Mouse (Mus musculus) bone marrow, adult 2 months (tissue): Measurements from ENCODE around the gene Parp6. TPM values are rescaled to one million over a fixed set of nuclear protein-coding genes. Genes with fewer than 3 reads are reported as not detected.

ENCODE experiments used
- H3K27ac ChIP-seq: fragments of 200-500 bp; 2 replicates; pipeline ENCODE4 v1.5.1; 2012; ENCODE audit warnings: low read depth, mild to moderate bottlenecking, control low read depth, inconsistent platforms, low read length; ENCODE audit not compliant: control insufficient read depth, poor library complexity, insufficient read depth
- H3K4me1 ChIP-seq: fragments of 200-500 bp; 2 replicates; pipeline ENCODE4 v1.6.1; 2011; ENCODE audit warnings: low read length; ENCODE audit not compliant: control insufficient read depth, insufficient read depth
- H3K4me3 ChIP-seq: fragments of 200-500 bp; replicated peaks from 2 replicates; pipeline ENCODE3; 2011; ENCODE audit warnings: mild to moderate bottlenecking, low read depth, low read length, control low read depth; ENCODE audit not compliant: control insufficient read depth
- CTCF ChIP-seq: fragments of 200-500 bp; IDR thresholded peaks from 2 replicates; pipeline ENCODE4 v1.5.1; 2011; ENCODE audit warnings: low read length, control low read depth; ENCODE audit not compliant: control insufficient read depth, insufficient read depth
- POLR2A ChIP-seq: fragments of 200-500 bp; IDR thresholded peaks from 2 replicates; pipeline ENCODE4 v1.6.1; 2011; ENCODE audit warnings: low read depth, mild to moderate bottlenecking, control low read depth, low read length, borderline replicate concordance; ENCODE audit not compliant: control insufficient read depth
- WGBS: fragments of 180-500 bp; shearing (Covaris S2); methylation state at CpG from one replicate; pipeline ENCODE4 v1.1.7; 2018; 5-methylcytosine and 5-hydroxymethylcytosine counted together
- polyA plus RNA-seq: library from polyadenylated mRNA; stranded (reverse); fragments of >200 nt; gene quantifications from 2 replicates; pipeline ENCODE4 v1.2.4, GENCODE M21; 2011; ENCODE audit warnings: low replicate concordance; ENCODE audit not compliant: missing spikeins, insufficient read depth, insufficient read length

Parp6 gene
- polyA plus RNA-seq = 18.6 and 41.4 TPM in 2 replicates

GRCm38 (mm10) chr9:59616622-59617306 is at the start of gene Parp6:
Gene Parp6, plus strand, starts transcription at chr9:59617284.
- TF ChIP-seq POLR2A = peak; percentile 86
- TF ChIP-seq CTCF = no peak
- no peaks in the 10 kb centered on the region for H3K4me1 ChIP-seq
- peak within 1 kb of the TSS; percentile 75 for H3K4me3 ChIP-seq
- peak within 1 kb of the TSS; percentile 74 for H3K27ac ChIP-seq
- under 1% methylated on average over 36 of the region's 36 CpGs for WGBS

- Histone ChIP-seq H3K4me3 (no peak overlapping the region), H3K27ac (no peak overlapping the region), H3K4me1 (no peaks in the 10 kb centered on the region)
- TF ChIP-seq CTCF (no peak), POLR2A (no peak)
- 60% methylated on average over 2 of the region's 2 CpGs for WGBS
These were observed 45.2 kb upstream of the Parp6 start for GRCm38 (mm10) chr9:59571852-59572251.

GRCm38 (mm10) chr9:59577401-59577800 is 39.7 kb upstream of the Parp6 start:
- no peak for TF ChIP-seq CTCF
- TF ChIP-seq POLR2A = no peak
- Histone ChIP-seq H3K4me1 (peaks cover 2% of the 10 kb centered on the region), H3K4me3 (no peak overlapping the region), H3K27ac (no peak overlapping the region)
- 16% methylated on average over 13 of the region's 13 CpGs for WGBS

- TF ChIP-seq POLR2A (no peak), CTCF (no peak)
- H3K4me1 ChIP-seq = peaks cover 2% of the 10 kb centered on the region
- peak within 1 kb of the TSS; percentile 16 for H3K4me3 ChIP-seq
- under 1% methylated on average over 61 of the region's 61 CpGs for WGBS
- no peak within 1 kb of the TSS for H3K27ac ChIP-seq
These were observed 39.1 kb upstream of the Parp6 start, which contains the start of gene Celf6 for GRCm38 (mm10) chr9:59577844-59578504. Gene Celf6, plus strand, starts transcription at chr9:59577917.

- WGBS = 2% methylated on average over 20 of the region's 20 CpGs
- Histone ChIP-seq H3K4me1 (peaks cover 2% of the 10 kb centered on the region), H3K4me3 (no peak overlapping the region), H3K27ac (no peak overlapping the region)
- no peak for TF ChIP-seq POLR2A
- TF ChIP-seq CTCF = no peak
These were observed 38.6 kb upstream of the Parp6 start for GRCm38 (mm10) chr9:59578505-59578867.

GRCm38 (mm10) chr9:59584871-59585308 is 32.2 kb upstream of the Parp6 start:
- no peaks in the 10 kb centered on the region for H3K4me1 ChIP-seq
- WGBS = 6% methylated on average over 13 of the region's 13 CpGs
- H3K4me3 ChIP-seq = no peak overlapping the region
- no peak for TF ChIP-seq POLR2A
- peak; percentile 66 for TF ChIP-seq CTCF
- H3K27ac ChIP-seq = no peak overlapping the region

GRCm38 (mm10) chr9:59588252-59588651 is 28.8 kb upstream of the Parp6 start:
- TF ChIP-seq CTCF (no peak), POLR2A (no peak)
- WGBS = 75% methylated on average over 5 of the region's 5 CpGs
- Histone ChIP-seq H3K27ac (no peak overlapping the region), H3K4me1 (no peaks in the 10 kb centered on the region), H3K4me3 (no peak overlapping the region)

GRCm38 (mm10) chr9:59588710-59589671 is 28.1 kb upstream of the Parp6 start:
- Histone ChIP-seq H3K27ac (no peak overlapping the region; the same call in 1 of the 2 replicates), H3K4me1 (no peaks in the 10 kb centered on the region), H3K4me3 (no peak overlapping the region)
- TF ChIP-seq POLR2A = no peak
- 40% methylated on average over 12 of the region's 12 CpGs for WGBS
